Mouse (Mus musculus) C2C12 (cell line): Measurements from ENCODE around the gene Nid2. TPM values are rescaled to one million over a fixed set of nuclear protein-coding genes. Genes with fewer than 3 reads are reported as not detected.

Source experiments
- H3K27me3 ChIP-seq: one replicate; pipeline ENCODE4 v1.6.1; 2011; ENCODE audit not compliant: control insufficient read depth, insufficient read depth, insufficient read length
- H3K36me3 ChIP-seq: one replicate; pipeline ENCODE4 v1.6.1; 2011; ENCODE audit not compliant: control insufficient read depth, insufficient read depth
- H3K4me3 ChIP-seq: one replicate; pipeline ENCODE4 v1.5.1; 2011; ENCODE audit warnings: mild to moderate bottlenecking, control low read depth; ENCODE audit not compliant: poor library complexity, insufficient read depth, severe bottlenecking
- H3K79me2 ChIP-seq: one replicate; pipeline ENCODE4 v1.6.1; 2011; ENCODE audit not compliant: control insufficient read depth, insufficient read depth
- H3K79me3 ChIP-seq: one replicate; pipeline ENCODE4 v1.6.1; 2011; ENCODE audit warnings: low read depth, control low read depth
- H3ac ChIP-seq: one replicate; pipeline ENCODE3; 2011; ENCODE audit warnings: low read depth; ENCODE audit not compliant: control insufficient read depth, insufficient read length
- CEBPB ChIP-seq: IDR thresholded peaks from one replicate; pipeline ENCODE4 v1.6.1; 2011; ENCODE audit warnings: low read depth, mild to moderate bottlenecking, control low read depth, moderate library complexity
- CTCF ChIP-seq: IDR thresholded peaks from one replicate; pipeline ENCODE4 v1.5.1; 2011; ENCODE audit not compliant: control insufficient read depth, insufficient read depth, insufficient read length
- FOSL1 ChIP-seq: IDR thresholded peaks from one replicate; pipeline ENCODE4 v1.8.0; 2011; ENCODE audit warnings: mild to moderate bottlenecking, low read length; ENCODE audit not compliant: poor library complexity, insufficient read depth, severe bottlenecking
- MAX ChIP-seq: IDR thresholded peaks from one replicate; pipeline ENCODE4 v1.6.1; 2011; ENCODE audit warnings: mild to moderate bottlenecking, control low read depth
- MYOD1 ChIP-seq: IDR thresholded peaks from one replicate; pipeline ENCODE4 v1.6.1; 2011; ENCODE audit warnings: low read depth; ENCODE audit not compliant: control insufficient read depth, insufficient read length
- MYOG ChIP-seq: IDR thresholded peaks from one replicate; pipeline ENCODE4 v1.6.1; 2011; ENCODE audit not compliant: control insufficient read depth, insufficient read length; ENCODE audit errors: extremely low read depth
- USF1 ChIP-seq: IDR thresholded peaks from one replicate; pipeline ENCODE4 v1.6.1; 2011; ENCODE audit warnings: low read depth, mild to moderate bottlenecking, control low read depth, moderate library complexity
- polyA plus RNA-seq: library from polyadenylated mRNA; unstranded; fragments of >200 nt; fragmentation: generic; extraction: Trizol; gene quantifications from one replicate; pipeline ENCODE4 v1.2.1, GENCODE M21; 2012; ENCODE audit warnings: missing spikeins

Gene Nid2
- polyA plus RNA-seq, 1 experiment, result 25.6 TPM

- no peaks in the 10 kb centered on the region for H3K79me3 ChIP-seq
- H3K4me3 ChIP-seq, result peak overlapping the region; percentile 6
- TF ChIP-seq MYOG (no peak), MYOD1 (no peak), CTCF (no peak)
- H3K36me3 ChIP-seq, result no peaks in the 10 kb centered on the region
- H3ac ChIP-seq, result no peak overlapping the region
- H3K27me3 ChIP-seq, result no peaks in the 10 kb centered on the region
- no peaks in the 10 kb centered on the region for H3K79me2 ChIP-seq
Observed at GRCm38 (mm10) chr14:19752276-19752675, 1.2 kb downstream of the Nid2 start.

GRCm38 (mm10) chr14:19759277-19760193 is 8.5 kb downstream of the Nid2 start:
- Histone ChIP-seq H3K79me2 (no peaks in the 10 kb centered on the region), H3ac (no peak overlapping the region), H3K4me3 (no peak overlapping the region), H3K36me3 (no peaks in the 10 kb centered on the region), H3K27me3 (no peaks in the 10 kb centered on the region), H3K79me3 (no peaks in the 10 kb centered on the region)
- TF ChIP-seq MYOG (no peak), FOSL1 (no peak), MYOD1 (no peak), CTCF (no peak)

GRCm38 (mm10) chr14:19760721-19761120 is 9.7 kb downstream of the Nid2 start:
- Histone ChIP-seq H3K79me2 (no peaks in the 10 kb centered on the region), H3K79me3 (no peaks in the 10 kb centered on the region), H3K4me3 (no peak overlapping the region), H3ac (no peak overlapping the region), H3K27me3 (no peaks in the 10 kb centered on the region), H3K36me3 (no peaks in the 10 kb centered on the region)
- TF ChIP-seq FOSL1 (no peak), MAX (no peak), CEBPB (no peak), MYOD1 (no peak), USF1 (no peak), MYOG (no peak), CTCF (no peak)

GRCm38 (mm10) chr14:19762014-19762413 is 10.9 kb downstream of the Nid2 start:
- TF ChIP-seq CTCF (no peak), MYOD1 (no peak), FOSL1 (no peak), MYOG (no peak), MAX (no peak), USF1 (no peak), CEBPB (no peak)
- Histone ChIP-seq H3K79me2 (no peaks in the 10 kb centered on the region), H3K4me3 (no peak overlapping the region), H3ac (no peak overlapping the region), H3K79me3 (no peaks in the 10 kb centered on the region), H3K36me3 (no peaks in the 10 kb centered on the region), H3K27me3 (no peaks in the 10 kb centered on the region)

GRCm38 (mm10) chr14:19763527-19763926 is 12.5 kb downstream of the Nid2 start:
- Histone ChIP-seq H3K27me3 (no peaks in the 10 kb centered on the region), H3K79me2 (no peaks in the 10 kb centered on the region), H3K36me3 (no peaks in the 10 kb centered on the region), H3ac (no peak overlapping the region), H3K4me3 (no peak overlapping the region), H3K79me3 (no peaks in the 10 kb centered on the region)
- TF ChIP-seq MAX (no peak), CEBPB (no peak)

- no peaks in the 10 kb centered on the region for H3K79me2 ChIP-seq
- no peaks in the 10 kb centered on the region for H3K79me3 ChIP-seq
- no peak overlapping the region for H3ac ChIP-seq
- H3K36me3 ChIP-seq, result no peaks in the 10 kb centered on the region
- no peak overlapping the region for H3K4me3 ChIP-seq
- no peak for TF ChIP-seq MAX
- no peak for TF ChIP-seq USF1
- no peak for TF ChIP-seq CEBPB
- no peak for TF ChIP-seq CTCF
- TF ChIP-seq FOSL1, result no peak
- TF ChIP-seq MYOG, result no peak
- no peak for TF ChIP-seq MYOD1
- no peaks in the 10 kb centered on the region for H3K27me3 ChIP-seq
Observed at GRCm38 (mm10) chr14:19764331-19764730, 13.3 kb downstream of the Nid2 start.
